Mouse (Mus musculus) cerebellum, adult 2 months (tissue): ENCODE measurements around the gene Rhox13. TPM values are rescaled to one million over a fixed set of nuclear protein-coding genes. Genes with fewer than 3 reads are reported as not detected.

Experiments
- DNase-seq, 2 experiments: peaks; one replicate each; pipeline ENCODE4 v3.0.0; 2021
- H3K27ac ChIP-seq: fragments of 200-500 bp; 2 replicates; pipeline ENCODE4 v1.5.1; 2012; ENCODE audit warnings: low read length, control low read depth, inconsistent platforms; ENCODE audit not compliant: insufficient read depth
- H3K27me3 ChIP-seq: fragments of 200-500 bp; 2 replicates; pipeline ENCODE4 v1.6.1; 2012; ENCODE audit warnings: inconsistent platforms, mild to moderate bottlenecking, low read length, moderate library complexity; ENCODE audit not compliant: control insufficient read depth, insufficient read depth
- H3K4me1 ChIP-seq: fragments of 200-500 bp; 2 replicates; pipeline ENCODE4 v1.6.1; 2011; ENCODE audit warnings: low read length; ENCODE audit not compliant: control insufficient read depth, insufficient read depth
- H3K4me3 ChIP-seq: fragments of 200-500 bp; replicated peaks from 2 replicates; pipeline ENCODE3; 2011; ENCODE audit warnings: mild to moderate bottlenecking, low read depth, low read length, control low read depth; ENCODE audit not compliant: insufficient read depth
- CTCF ChIP-seq: fragments of 200-500 bp; IDR thresholded peaks from 2 replicates; pipeline ENCODE4 v1.5.1; 2011; ENCODE audit warnings: low read depth, mild to moderate bottlenecking, control low read depth, low read length, moderate library complexity, borderline replicate concordance; ENCODE audit not compliant: insufficient read depth
- POLR2A ChIP-seq: fragments of 200-500 bp; IDR thresholded peaks from 2 replicates; pipeline ENCODE4 v1.6.1; 2011; ENCODE audit warnings: low read length, control low read depth, borderline replicate concordance; ENCODE audit not compliant: insufficient read depth
- WGBS: fragments of 180-500 bp; shearing (Covaris S2); methylation state at CpG from one replicate; pipeline ENCODE4 v1.1.7; 2018; 5-methylcytosine and 5-hydroxymethylcytosine counted together
- polyA plus RNA-seq: library from polyadenylated mRNA; depleted of rRNA; stranded (reverse); fragments of >200 nt; gene quantifications from 2 replicates; pipeline ENCODE4 v1.2.3, GENCODE M21; 2012; rRNA removed

The Rhox13 gene
- not detected in 2 replicates for polyA plus RNA-seq

DNA sequence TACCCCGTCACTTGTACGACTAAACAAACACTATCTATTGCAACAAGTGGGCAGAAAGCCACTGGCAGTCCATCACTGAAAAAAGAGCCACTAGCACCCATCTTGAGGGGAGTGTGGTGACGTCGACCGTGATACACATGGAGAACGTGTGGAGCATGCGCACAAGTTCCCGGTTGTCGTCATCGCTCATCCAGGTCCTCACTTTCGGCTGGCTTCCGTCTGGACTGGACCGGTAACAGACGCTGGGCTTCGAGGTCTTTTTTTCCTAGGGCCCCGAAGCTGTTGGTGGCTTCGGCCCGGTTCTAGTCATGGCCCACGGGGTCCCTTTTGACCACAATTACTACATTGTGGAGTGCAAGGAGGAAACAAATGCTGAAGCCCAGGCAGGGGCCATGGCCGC, at the start of gene Rhox13:
Gene Rhox13, plus strand, starts transcription at position 238 of the 400 bp plus-strand sequence.
- DNase-seq: no peak
- H3K27ac ChIP-seq: no peak within 1 kb of the TSS
- no peaks in the 10 kb centered on the region for H3K4me1 ChIP-seq
- 98% methylated on average over 20 of the region's 20 CpGs for WGBS
- TF ChIP-seq CTCF (no peak), POLR2A (no peak)
- H3K27me3 ChIP-seq: no peaks in the 10 kb centered on the region
- H3K4me3 ChIP-seq: no peak within 1 kb of the TSS

- Histone ChIP-seq H3K4me1 (no peaks in the 10 kb centered on the region), H3K27ac (no peak overlapping the region), H3K4me3 (no peak overlapping the region), H3K27me3 (no peaks in the 10 kb centered on the region)
- peak; percentile 20 to 45 for DNase-seq
- TF ChIP-seq POLR2A (no peak), CTCF (peak; percentile 54)
- 13% methylated on average over 12 of the region's 12 CpGs for WGBS
Measured at GRCm38 (mm10) chrX:38084226-38084625, 36.8 kb upstream of the Rhox13 start.

GRCm38 (mm10) chrX:38085041-38085440, 36.0 kb upstream of the Rhox13 start, which contains the start of gene Rhox11:
Gene Rhox11, minus strand, starts transcription at chrX:38085141.
- no peaks in the 10 kb centered on the region for H3K4me1 ChIP-seq
- DNase-seq: no peak
- WGBS: 84% methylated on average over 9 of the region's 9 CpGs
- no peak within 1 kb of the TSS for H3K27ac ChIP-seq
- TF ChIP-seq CTCF: no peak
- TF ChIP-seq POLR2A: no peak
- H3K4me3 ChIP-seq: no peak within 1 kb of the TSS
- no peaks in the 10 kb centered on the region for H3K27me3 ChIP-seq

- Histone ChIP-seq H3K27ac (no peak within 1 kb of the TSS), H3K4me1 (no peaks in the 10 kb centered on the region), H3K27me3 (no peaks in the 10 kb centered on the region), H3K4me3 (no peak within 1 kb of the TSS)
- TF ChIP-seq CTCF (no peak), POLR2A (no peak)
- WGBS: 71% methylated on average over 4 of the region's 4 CpGs
- no peak for DNase-seq
Measured at GRCm38 (mm10) chrX:38110807-38111206, 10.2 kb upstream of the Rhox13 start, which contains the start of gene Rhox12. Gene Rhox12, minus strand, starts transcription at chrX:38110907.

GRCm38 (mm10) chrX:38121478-38121877, 459 bp downstream of the Rhox13 start:
- TF ChIP-seq POLR2A: no peak
- no peak for TF ChIP-seq CTCF
- no peak overlapping the region for H3K27ac ChIP-seq
- 90% methylated on average over 34 of the region's 34 CpGs for WGBS
- DNase-seq: no peak
- H3K27me3 ChIP-seq: no peaks in the 10 kb centered on the region
- no peak overlapping the region for H3K4me3 ChIP-seq
- no peaks in the 10 kb centered on the region for H3K4me1 ChIP-seq

DNA sequence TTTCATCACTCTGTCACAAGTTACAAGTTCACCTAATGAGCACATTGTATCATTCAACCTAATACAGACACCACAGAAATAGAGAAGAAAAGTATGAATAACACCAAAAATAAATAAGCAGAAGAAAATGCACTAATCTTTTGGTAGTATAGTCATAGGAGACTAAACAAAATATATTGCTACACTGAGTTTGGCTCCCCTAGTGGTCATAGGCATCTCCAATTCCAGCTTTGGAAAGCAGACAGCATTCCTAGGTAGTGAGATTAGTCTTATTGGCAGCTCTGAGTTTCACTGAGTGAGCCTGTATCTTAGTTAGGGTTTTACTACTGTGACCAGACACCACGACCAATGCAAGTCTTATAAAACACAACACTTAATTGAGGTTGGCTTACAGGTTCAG, 38.1 kb downstream of the Rhox13 start:
- Histone ChIP-seq H3K27ac (no peak overlapping the region), H3K4me1 (no peaks in the 10 kb centered on the region), H3K27me3 (no peaks in the 10 kb centered on the region), H3K4me3 (no peak overlapping the region)
- WGBS: 67% methylated on average over 1 of the region's 1 CpGs
- TF ChIP-seq POLR2A: no peak
- TF ChIP-seq CTCF: no peak
- DNase-seq: no peak

GRCm38 (mm10) chrX:38165315-38165714, 44.3 kb downstream of the Rhox13 start:
- Histone ChIP-seq H3K27ac (no peak overlapping the region), H3K27me3 (no peaks in the 10 kb centered on the region)

GRCm38 (mm10) chrX:38166064-38166463, 45.0 kb downstream of the Rhox13 start:
- TF ChIP-seq CTCF: no peak
- no peak for TF ChIP-seq POLR2A
- 67% methylated on average over 9 of the region's 9 CpGs for whole genome bisulfite sequencing

More at GRCm38 (mm10) chrX:38165315-38165714, 44.3 kb downstream of the Rhox13 start:
- Histone ChIP-seq H3K4me1 (no peaks in the 10 kb centered on the region), H3K4me3 (no peak overlapping the region)
- TF ChIP-seq CTCF (no peak), POLR2A (no peak)
- WGBS: 77% methylated on average over 3 of the region's 3 CpGs
- DNase-seq: no peak

DNA sequence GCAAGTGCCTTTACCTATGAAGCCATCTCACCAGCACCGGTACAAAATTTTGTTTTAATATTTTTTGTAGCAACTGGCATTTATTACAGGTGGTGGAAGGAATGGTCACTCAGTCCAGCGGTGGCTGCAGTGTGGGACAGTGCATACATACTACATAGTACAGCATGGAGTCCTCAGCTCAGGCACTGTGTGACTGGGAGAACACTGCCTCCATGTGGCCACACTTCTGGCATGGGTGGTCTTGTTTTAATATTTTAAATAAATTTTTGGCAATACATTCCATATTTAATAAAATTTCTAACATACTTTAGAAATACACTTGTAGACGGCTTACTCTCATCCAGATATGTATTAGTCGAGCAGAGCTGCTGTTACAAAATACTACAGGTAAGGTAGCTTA, 45.6 kb downstream of the Rhox13 start:
- Histone ChIP-seq H3K27me3 (no peaks in the 10 kb centered on the region), H3K4me3 (no peak overlapping the region), H3K4me1 (no peaks in the 10 kb centered on the region), H3K27ac (no peak overlapping the region)
- WGBS: 83% methylated on average over 4 of the region's 4 CpGs
- no peak for DNase-seq
- TF ChIP-seq POLR2A: no peak
- TF ChIP-seq CTCF: no peak

More at GRCm38 (mm10) chrX:38166064-38166463, 45.0 kb downstream of the Rhox13 start:
- Histone ChIP-seq H3K4me1 (no peaks in the 10 kb centered on the region), H3K27ac (no peak overlapping the region), H3K27me3 (no peaks in the 10 kb centered on the region), H3K4me3 (no peak overlapping the region)
- DNase-seq: no peak

Other genes starting within 250 kb of the Rhox13 start
- not detected in 2 replicates for gene Rhox8, start 242.3 kb upstream of the Rhox13 start, polyA plus RNA-seq
- not detected in 2 replicates for gene Rhox7b, start 224.0 kb upstream of the Rhox13 start, polyA plus RNA-seq
- gene Rhox9, start 219.4 kb upstream of the Rhox13 start, polyA plus RNA-seq: not detected in 2 replicates
- not detected in 2 replicates for gene Btg1-ps1, start 102.4 kb upstream of the Rhox13 start, polyA plus RNA-seq
- gene Btg1-ps2, start 78.1 kb upstream of the Rhox13 start, polyA plus RNA-seq: not detected in 2 replicates
- gene Rhox10, start 54.7 kb upstream of the Rhox13 start, polyA plus RNA-seq: not detected in 2 replicates
- gene Rhox11, start 36.1 kb upstream of the Rhox13 start, polyA plus RNA-seq: not detected in 2 replicates
- not detected in 2 replicates for gene Rhox12, start 10.3 kb upstream of the Rhox13 start, polyA plus RNA-seq
- 7.9 and 9.8 TPM in 2 replicates for gene Zbtb33, start 68.6 kb downstream of the Rhox13 start, polyA plus RNA-seq
- 44.8 and 51.5 TPM in 2 replicates for gene Tmem255a, start 131.2 kb downstream of the Rhox13 start, polyA plus RNA-seq
- not detected in 2 replicates for gene Atp1b4, start 195.0 kb downstream of the Rhox13 start, polyA plus RNA-seq